Mouse (Mus musculus) splenic B cell, adult 2 months (primary cell): Measurements from ENCODE around the gene Mrgbp.

Source experiments
- DNase-seq: peaks from one replicate; pipeline ENCODE4 v3.0.0-alpha.2; 2011; ENCODE audit warnings: low read depth, low spot score
- H3K27me3 ChIP-seq: 2 replicates; pipeline ENCODE4 v1.6.1; 2012; ENCODE audit warnings: mild to moderate bottlenecking, low read length, moderate library complexity, mixed read lengths; ENCODE audit not compliant: control insufficient read depth, poor library complexity, insufficient read depth, severe bottlenecking
- H3K36me3 ChIP-seq: 2 replicates; pipeline ENCODE4 v1.6.1; 2012; ENCODE audit warnings: mild to moderate bottlenecking, low read length, moderate library complexity, mixed read lengths; ENCODE audit not compliant: control insufficient read depth, poor library complexity, insufficient read depth, severe bottlenecking

Mrgbp gene

DNA sequence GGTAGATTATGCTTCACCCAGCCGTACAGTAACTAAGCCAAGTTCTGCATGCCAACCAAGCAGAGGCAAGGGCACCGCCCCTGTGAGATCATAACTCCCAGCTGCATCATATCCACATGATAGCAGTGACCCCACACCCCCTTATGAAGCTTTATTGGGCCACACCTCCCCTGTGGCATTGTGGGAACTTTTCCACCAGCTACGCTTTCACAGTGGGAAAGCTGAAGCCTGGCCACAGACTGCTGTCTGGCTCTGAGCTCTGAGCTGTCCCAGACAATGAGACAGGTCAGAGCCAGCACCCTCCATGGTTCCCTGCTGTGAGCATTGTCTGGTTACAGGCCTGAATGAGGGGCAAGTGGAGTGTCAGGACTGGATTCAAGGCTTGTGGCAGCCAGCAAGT lies at the start of gene Mrgbp:
Mrgbp (plus strand) TSS at position 303 of the 400 bp plus-strand sequence.
- Histone ChIP-seq H3K27me3 (no peaks in the 10 kb centered on the region), H3K36me3 (no peaks in the 10 kb centered on the region; the same call in 1 of the 2 replicates)
- no peak for DNase-seq

- DNase-seq, result no peak
- no peaks in the 10 kb centered on the region for H3K36me3 ChIP-seq
- no peaks in the 10 kb centered on the region for H3K27me3 ChIP-seq
Measured at GRCm38 (mm10) chr2:180531671-180532385, 49.3 kb upstream of the Mrgbp start.

- no peaks in the 10 kb centered on the region for H3K36me3 ChIP-seq
- H3K27me3 ChIP-seq, result no peaks in the 10 kb centered on the region
- DNase-seq, result no peak
Measured at GRCm38 (mm10) chr2:180532386-180532995, 48.6 kb upstream of the Mrgbp start.

DNA sequence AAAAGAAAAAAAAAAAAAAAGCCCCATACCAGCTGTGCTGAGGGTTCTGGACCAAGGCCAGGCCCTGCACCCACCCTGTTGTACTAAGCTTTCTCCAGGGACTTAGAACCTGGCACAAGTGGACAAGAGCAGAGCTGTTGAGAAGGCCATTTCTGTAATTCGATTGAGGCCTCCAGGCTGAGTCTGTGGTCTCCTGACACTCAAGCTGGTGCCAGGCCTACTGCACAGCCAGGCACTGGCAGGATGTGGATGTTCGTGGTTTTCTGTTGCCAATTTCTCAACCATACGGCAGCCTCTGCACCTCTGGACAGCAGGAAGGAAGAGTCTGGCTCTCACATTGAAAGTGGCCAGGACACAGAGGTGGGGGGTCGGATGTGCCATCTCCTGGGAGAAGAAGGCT lies 47.9 kb upstream of the Mrgbp start:
- DNase-seq, result no peak
- no peaks in the 10 kb centered on the region for H3K27me3 ChIP-seq
- H3K36me3 ChIP-seq, result no peaks in the 10 kb centered on the region

- H3K36me3 ChIP-seq, result no peaks in the 10 kb centered on the region
- DNase-seq, result no peak
- H3K27me3 ChIP-seq, result no peaks in the 10 kb centered on the region
Measured at GRCm38 (mm10) chr2:180543675-180544074, 37.4 kb upstream of the Mrgbp start.

GRCm38 (mm10) chr2:180545046-180545445 lies 36.1 kb upstream of the Mrgbp start:
- H3K36me3 ChIP-seq, result no peaks in the 10 kb centered on the region
- no peak for DNase-seq
- H3K27me3 ChIP-seq, result no peaks in the 10 kb centered on the region

- Histone ChIP-seq H3K27me3 (no peaks in the 10 kb centered on the region), H3K36me3 (no peaks in the 10 kb centered on the region)
- DNase-seq, result no peak
Measured at GRCm38 (mm10) chr2:180547384-180548106, 33.6 kb upstream of the Mrgbp start.

DNA sequence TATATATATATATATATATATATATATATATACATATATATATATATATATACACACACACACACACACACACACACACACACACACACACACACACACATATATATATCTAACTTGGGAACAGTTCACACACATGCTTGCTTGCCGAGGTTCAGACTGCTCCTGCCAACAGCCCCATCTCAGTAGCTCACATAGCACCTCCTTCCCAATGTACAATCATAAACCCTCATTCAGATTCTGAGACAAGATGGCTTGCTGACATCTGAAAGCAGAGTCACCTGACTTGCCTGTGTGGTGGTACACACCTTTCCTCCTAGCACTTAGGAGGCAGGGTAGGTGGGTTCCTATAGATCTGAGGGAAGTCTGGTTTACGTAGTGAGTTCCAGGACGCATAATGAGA lies 28.8 kb upstream of the Mrgbp start:
- Histone ChIP-seq H3K36me3 (no peaks in the 10 kb centered on the region), H3K27me3 (no peaks in the 10 kb centered on the region)
- DNase-seq, result no peak

DNA sequence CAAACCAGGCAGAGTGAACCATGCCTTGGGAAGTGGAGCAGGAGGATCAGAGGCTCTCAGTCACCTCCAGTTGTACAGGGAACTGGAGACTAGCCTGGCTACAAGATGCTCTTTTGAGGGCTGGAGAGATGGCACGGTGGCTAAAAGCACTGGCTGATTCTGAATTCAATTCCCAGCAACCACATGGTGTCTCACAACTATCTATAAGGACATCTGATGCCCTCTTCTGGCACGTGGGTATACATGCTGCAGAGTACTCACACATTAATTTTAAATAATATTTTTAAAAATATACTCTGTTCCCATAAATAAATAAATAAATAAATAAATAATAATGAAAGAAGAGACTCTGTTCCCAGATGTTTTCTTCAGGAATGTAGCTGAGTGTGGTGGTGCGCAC lies 25.9 kb upstream of the Mrgbp start:
- peak; percentile 8 for DNase-seq
- Histone ChIP-seq H3K27me3 (no peaks in the 10 kb centered on the region), H3K36me3 (no peaks in the 10 kb centered on the region)

DNA sequence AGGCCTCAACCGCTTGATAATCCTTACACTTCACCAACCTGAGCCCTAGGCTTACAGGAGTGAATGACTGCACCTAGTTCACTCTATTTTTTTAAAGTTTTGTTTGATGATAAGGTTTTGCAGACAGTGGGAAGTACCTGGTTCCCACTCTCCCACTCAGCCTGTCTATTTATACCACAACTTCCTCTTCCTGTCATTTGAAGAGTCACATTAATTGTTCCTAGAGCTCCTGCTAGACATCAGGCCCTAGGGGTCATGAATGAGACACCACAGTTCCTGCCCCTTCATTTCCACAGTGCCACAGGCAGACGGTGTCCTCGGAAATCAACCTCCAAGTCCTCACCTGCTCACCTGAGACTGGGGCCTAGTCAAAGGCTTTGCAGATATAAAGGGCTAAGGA lies 24.6 kb upstream of the Mrgbp start:
- no peaks in the 10 kb centered on the region for H3K27me3 ChIP-seq
- no peak for DNase-seq
- H3K36me3 ChIP-seq, result no peaks in the 10 kb centered on the region

DNA sequence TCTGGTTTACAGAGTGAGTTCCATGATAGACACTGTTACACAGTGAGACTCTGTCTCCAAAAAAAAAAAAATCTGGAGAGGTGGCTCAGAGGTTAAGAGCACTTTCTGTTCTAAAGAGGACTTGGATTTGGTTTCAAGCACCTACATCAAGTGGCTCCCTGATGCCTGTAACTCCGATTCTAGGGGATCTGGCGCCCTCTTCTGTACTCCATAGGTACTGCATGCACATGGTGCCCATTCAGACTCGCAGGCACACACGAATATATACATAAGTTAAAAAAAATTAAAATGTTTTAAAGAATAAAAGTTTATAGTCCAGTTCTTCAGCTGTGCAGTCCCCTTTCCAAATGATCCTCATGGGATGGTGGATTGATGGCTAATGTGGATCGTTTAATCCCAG lies 20.9 kb upstream of the Mrgbp start:
- Histone ChIP-seq H3K36me3 (no peaks in the 10 kb centered on the region), H3K27me3 (no peaks in the 10 kb centered on the region)
- peak; percentile 44 for DNase-seq

GRCm38 (mm10) chr2:180562146-180562545 lies 19.0 kb upstream of the Mrgbp start:
- Histone ChIP-seq H3K27me3 (no peaks in the 10 kb centered on the region), H3K36me3 (no peaks in the 10 kb centered on the region)

DNA sequence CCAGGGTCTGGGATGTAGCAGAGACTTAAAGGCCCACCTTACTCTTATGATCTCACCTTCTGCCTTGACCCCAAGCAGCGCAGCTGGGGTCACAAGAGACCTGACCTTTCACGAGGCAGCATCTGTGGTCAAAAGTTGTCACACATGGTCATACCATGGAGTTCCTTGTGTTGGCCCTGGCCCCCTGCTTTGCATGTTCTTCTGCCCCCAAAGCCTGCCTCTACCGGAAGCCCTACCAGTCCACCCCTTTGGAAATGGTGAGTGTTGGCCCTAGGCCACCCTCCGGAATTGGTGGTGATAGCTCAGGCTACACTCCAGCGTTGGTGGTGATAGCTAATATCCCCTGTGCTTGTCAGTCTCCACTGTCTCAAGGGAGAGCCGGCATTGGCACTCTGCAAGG lies 17.8 kb upstream of the Mrgbp start:
- no peaks in the 10 kb centered on the region for H3K36me3 ChIP-seq
- no peaks in the 10 kb centered on the region for H3K27me3 ChIP-seq
- no peak for DNase-seq

More at GRCm38 (mm10) chr2:180562146-180562545, 19.0 kb upstream of the Mrgbp start:
- DNase-seq, result no peak

GRCm38 (mm10) chr2:180563841-180564240 lies 17.3 kb upstream of the Mrgbp start:
- DNase-seq, result no peak
- no peaks in the 10 kb centered on the region for H3K27me3 ChIP-seq
- H3K36me3 ChIP-seq, result no peaks in the 10 kb centered on the region

- Histone ChIP-seq H3K36me3 (no peaks in the 10 kb centered on the region), H3K27me3 (no peaks in the 10 kb centered on the region)
- peak; percentile 88 for DNase-seq
Measured at GRCm38 (mm10) chr2:180566240-180566913, 14.7 kb upstream of the Mrgbp start.
